In genomic region chr13:37248741-37249140, GRCm38 (mm10) we compare ENCODE assay signal across 19 mouse cellular contexts.
"Had no signal": no experiment of that assay in that cellular context is flagged by ENCODE, and none has a peak within 500 bp of the region (broad histone marks: within the 10 kb centered on the region; RNA-seq: fewer than 3 reads in every experiment).

No protein-coding gene starts in this region.

- H3K4me3 ChIP-seq: liver, embryonic 13.5 days; liver, embryonic 15.5 days; midbrain, embryonic 10.5 days; midbrain, embryonic 12.5 days; myocyte; neural tube, embryonic 13.5 days; neural tube, embryonic 15.5 days; stomach, embryonic 15.5 days had no signal

- H3K9me3 ChIP-seq: liver, embryonic 13.5 days; liver, embryonic 15.5 days; midbrain, embryonic 10.5 days; midbrain, embryonic 12.5 days; neural tube, embryonic 13.5 days; neural tube, embryonic 15.5 days; stomach, embryonic 15.5 days had no signal

- H3K27ac ChIP-seq: liver, embryonic 13.5 days; liver, embryonic 15.5 days; midbrain, embryonic 10.5 days; midbrain, embryonic 12.5 days; neural tube, embryonic 13.5 days; neural tube, embryonic 15.5 days; stomach, embryonic 15.5 days; stomach, postnatal 0 days had no signal

- H3K4me2 ChIP-seq: liver, embryonic 13.5 days; liver, embryonic 15.5 days; lung, embryonic 14.5 days; midbrain, embryonic 12.5 days; neural tube, embryonic 13.5 days; neural tube, embryonic 15.5 days; stomach, embryonic 15.5 days had no signal

- H3K27me3 ChIP-seq: liver, embryonic 13.5 days; liver, embryonic 15.5 days; midbrain, embryonic 12.5 days; neural tube, embryonic 13.5 days; neural tube, embryonic 15.5 days; stomach, embryonic 15.5 days had no signal

- H3K4me1 ChIP-seq: liver, embryonic 13.5 days; liver, embryonic 15.5 days; midbrain, embryonic 10.5 days; midbrain, embryonic 12.5 days; neural tube, embryonic 13.5 days; neural tube, embryonic 15.5 days; stomach, embryonic 15.5 days had no signal

- H3K36me3 ChIP-seq: liver, embryonic 13.5 days; liver, embryonic 15.5 days; midbrain, embryonic 10.5 days; midbrain, embryonic 12.5 days; neural tube, embryonic 13.5 days; neural tube, embryonic 15.5 days; stomach, embryonic 15.5 days had no signal

- DNase-seq: liver, embryonic 13.5 days; liver, postnatal 0 days; lung, postnatal 10 days; midbrain, embryonic 14.5 days; retina, postnatal 1 day; right cerebral cortex, adult 18-20 months; right cerebral cortex, postnatal 25 days; thymus, adult 2 months; thymus, postnatal 25 days; thymus, postnatal 4 days had no signal

- H3K9ac ChIP-seq: liver, embryonic 13.5 days; liver, embryonic 15.5 days; liver, postnatal 0 days; lung, embryonic 14.5 days; midbrain, embryonic 12.5 days; neural tube, embryonic 13.5 days; neural tube, embryonic 15.5 days; stomach, embryonic 15.5 days had no signal
